Mouse (Mus musculus) cerebellum, adult 8-10 months (tissue): ENCODE measurements around the gene Gm10642.

Experiments
- DNase-seq: peaks from one replicate; pipeline ENCODE4 v3.0.0; 2022

Gm10642 gene

DNA sequence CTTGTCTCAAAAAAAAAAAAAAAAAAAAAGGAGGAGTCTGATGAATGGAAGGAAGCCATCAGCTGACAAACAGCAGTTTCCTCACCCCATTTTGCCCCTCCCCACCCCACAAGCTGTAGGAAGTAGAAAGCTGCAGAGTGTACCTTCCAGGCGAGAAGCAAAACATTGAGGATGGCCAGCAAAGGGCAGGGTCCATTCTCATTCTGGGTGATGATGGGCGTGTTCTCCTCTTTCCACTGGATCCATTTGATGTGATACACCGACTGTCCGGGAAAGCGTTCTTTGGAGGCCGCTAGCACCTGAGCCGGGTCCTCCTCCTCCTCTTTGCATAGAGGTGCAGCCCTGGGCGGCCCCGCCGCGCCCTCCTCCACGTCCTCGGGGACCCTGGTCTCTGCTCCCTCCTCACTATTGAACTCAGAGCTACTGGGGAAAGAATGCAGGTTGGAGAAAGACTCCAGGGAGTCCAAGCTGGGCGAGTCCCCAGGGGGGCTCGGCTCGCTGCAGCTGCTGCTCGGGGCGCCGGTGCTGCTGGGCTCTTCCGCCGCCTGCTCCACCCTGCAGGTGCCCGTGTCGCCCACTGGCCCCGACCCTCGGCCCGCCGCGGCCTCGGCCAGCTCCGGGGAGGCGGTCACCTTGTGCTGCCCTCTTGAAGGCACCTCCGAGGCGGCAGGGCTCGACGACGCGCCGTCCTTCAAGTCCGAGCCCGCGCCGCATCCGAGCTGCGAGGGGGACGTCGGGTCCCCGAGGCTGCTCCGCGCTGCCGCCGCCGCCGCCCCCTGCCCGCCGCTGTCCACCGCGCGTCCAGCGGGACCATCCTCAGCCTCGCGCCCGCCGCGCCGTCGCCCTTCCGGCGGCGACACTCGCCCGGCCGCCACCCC lies at the start of gene Gm10642:
TSS of gene Gm10642 (plus strand) at position 122 of the 878 bp plus-strand sequence.
- DNase-seq, result peak; percentile 71

DNA sequence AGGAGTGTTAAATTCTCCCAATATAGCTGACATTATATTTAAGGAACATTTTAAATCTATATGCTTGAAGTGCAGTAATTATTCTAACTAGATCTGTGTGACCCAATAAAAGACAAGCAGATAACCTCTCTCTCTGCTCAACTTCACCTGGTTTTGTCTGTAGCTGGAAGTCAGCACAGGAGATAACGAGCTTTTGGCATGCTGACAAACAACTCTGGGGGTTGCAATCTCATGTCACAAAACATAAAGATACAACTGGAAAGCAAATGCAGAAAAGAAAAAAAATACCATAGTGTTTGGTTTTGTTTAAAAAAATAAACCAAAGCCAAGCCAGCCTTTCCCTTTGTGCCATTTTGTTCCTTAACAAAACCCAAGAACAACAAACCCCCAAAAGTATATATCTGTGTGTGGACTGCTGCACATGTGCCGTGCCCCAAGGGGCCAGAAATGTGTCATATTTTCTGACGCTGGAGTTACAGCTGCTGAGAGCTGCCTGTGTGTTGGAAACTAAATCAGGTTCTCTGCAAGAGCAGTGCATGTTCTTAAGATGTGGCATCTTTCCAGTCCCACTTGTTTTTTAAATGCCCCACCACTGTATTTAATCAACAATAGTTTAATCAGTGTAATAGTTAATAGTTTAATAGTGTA lies 44.9 kb upstream of the Gm10642 start:
- no peak for DNase-seq

GRCm38 (mm10) chr9:70629711-70630110 lies 26.3 kb upstream of the Gm10642 start:
- DNase-seq, result peak; percentile 47

DNA sequence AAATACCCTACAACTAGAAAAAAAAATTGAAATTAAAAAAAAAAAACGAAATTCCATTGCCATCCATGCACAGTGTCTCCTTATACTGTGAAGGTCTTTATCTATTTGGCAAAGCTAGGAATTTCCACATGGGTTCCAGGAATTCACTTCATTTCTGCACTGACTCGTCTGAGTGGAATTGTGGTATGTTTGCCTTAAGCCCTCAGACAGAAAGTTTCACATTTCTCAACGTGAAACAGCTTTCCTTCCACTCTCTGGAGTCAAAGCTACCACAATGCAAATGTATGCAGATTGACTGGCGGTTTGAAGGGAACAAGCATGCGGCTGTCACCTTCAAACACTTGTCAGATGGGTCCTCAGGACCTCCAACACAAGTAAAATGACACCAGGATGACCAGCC lies 24.4 kb upstream of the Gm10642 start:
- DNase-seq, result no peak

DNA sequence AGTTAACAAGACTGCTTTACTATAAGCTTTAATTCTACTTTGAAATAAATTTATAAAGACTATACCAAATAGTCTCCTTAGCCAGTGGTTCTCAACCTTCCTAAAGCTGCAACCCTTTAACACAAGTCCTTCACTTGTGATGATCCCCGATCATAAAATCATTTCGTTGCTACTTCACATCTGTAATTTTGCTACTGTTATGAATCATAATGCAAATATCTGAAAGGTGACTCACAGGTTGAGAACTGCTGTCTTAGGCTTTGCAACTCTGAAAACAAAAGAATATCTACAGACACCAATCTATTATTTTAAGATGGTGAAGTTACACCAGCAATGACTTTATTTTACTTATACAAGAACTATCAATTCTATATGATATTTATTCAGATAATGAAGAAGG lies 19.3 kb upstream of the Gm10642 start:
- DNase-seq, result no peak

- DNase-seq, result no peak
Measured at GRCm38 (mm10) chr9:70650260-70650659, 5.8 kb upstream of the Gm10642 start.

DNA sequence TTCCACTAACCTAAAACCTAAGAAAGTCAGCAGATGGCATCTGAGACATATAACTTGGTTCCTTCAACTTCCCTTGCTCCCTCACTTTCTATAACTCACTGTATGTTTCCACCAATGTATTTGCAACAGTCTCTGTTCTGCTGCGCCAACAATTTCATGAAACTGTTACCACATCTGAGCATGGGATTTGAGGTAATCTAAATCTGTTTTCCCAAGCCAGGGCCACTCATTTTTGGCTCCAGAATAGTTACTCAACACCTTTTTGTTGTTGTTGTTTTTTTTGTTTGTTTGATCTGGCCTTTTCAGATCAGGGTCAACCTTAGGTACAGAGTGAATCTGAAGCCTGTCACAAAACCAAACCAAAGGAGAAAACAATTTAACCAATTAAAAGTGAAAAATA lies 5.1 kb upstream of the Gm10642 start:
- no peak for DNase-seq

- no peak for DNase-seq
Measured at GRCm38 (mm10) chr9:70652221-70652620, 3.8 kb upstream of the Gm10642 start.

GRCm38 (mm10) chr9:70653875-70654274 lies 2.2 kb upstream of the Gm10642 start:
- no peak for DNase-seq

- no peak for DNase-seq
Measured at GRCm38 (mm10) chr9:70654496-70654895, 1.6 kb upstream of the Gm10642 start.

DNA sequence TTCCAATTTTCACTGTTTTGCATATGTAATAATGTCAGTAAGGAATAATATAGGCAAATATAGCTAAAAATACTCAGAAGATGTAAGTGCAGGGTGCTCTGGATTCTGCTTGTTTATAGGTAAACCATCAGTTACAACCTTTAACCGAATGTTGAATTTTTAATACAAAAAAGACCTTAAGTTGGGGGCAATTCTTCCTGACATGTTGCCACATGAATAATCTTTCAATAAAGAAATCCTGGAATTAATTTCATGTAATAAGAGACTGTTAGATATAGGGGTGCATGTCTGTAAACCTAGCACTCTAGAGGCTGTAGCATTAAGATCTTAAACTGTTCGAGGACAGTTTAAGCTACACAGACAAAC lies 304 bp upstream of the Gm10642 start:
- DNase-seq, result no peak

DNA sequence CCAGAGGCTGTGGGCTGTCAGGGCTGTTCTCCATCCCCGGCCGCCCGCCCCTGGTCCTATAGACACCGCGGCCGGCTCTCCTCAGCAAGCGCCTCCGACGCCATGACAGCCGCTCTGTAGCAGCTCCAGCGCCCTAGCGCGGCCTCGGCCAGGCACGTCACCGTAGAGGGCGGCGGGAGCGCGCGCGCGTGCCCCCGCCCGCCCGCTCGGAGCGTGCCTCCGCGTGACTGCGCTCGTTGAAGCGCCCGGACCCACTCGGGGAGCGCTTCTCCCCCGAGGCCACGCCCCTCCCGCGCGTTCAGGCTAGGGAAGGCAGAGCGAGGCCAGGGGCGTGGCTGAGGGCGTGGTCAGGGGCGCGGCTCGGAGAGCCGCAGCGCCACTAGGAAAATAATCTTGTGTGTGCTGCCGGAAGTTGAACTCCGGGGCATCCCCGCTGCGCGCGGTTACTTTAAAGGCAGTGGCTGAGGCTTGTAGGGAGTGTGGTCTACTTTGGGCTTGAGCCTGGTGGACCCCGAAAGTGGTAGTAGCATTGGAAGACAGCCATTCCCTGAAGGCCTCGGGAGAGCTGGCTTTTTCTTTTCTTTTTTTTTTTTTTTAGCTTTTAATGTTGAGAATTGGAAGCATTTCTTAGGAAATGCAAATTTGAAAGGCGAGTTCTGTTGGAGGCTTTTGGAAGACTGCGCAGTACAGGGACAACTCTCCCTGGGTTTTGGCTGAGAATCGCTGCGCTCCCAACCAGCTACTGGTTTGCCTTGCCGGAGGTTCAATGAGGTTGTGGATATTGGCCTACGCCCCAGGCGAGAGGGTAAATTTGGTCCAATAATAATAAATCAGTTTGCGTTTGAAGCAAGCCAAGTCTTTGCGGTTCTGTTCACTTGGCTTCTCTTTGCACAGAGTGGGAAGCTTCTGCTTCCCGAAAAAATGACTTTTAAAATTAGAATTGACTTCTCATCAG lies 1.2 kb downstream of the Gm10642 start, which contains the start of gene Mindy2:
TSS of gene Mindy2 (minus strand) at position 162 of the 955 bp plus-strand sequence.
- DNase-seq, result peak; percentile 98

DNA sequence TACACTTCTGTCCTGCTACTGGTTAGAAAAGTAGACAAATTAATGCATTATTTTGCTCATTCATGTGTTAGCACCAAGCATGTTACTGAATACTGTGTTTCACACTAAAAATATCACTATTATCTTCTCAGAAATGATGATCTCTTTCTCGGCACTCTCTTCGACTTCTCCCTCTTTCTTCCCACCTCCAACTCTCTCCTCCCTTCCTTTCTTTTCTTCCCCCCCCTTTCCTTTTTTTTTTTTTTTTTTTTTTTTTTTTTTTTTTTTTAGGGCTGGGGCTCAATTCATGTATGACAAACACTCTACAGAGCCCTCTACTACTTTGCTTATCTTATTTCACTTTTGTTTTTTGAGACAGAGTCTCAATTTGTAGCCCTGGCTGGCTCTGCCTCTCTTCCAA lies 2.2 kb downstream of the Gm10642 start:
- no peak for DNase-seq

GRCm38 (mm10) chr9:70664847-70665246 lies 8.8 kb downstream of the Gm10642 start:
- DNase-seq, result no peak

- peak; percentile 94 for DNase-seq
Measured at GRCm38 (mm10) chr9:70665372-70666145, 9.5 kb downstream of the Gm10642 start.

GRCm38 (mm10) chr9:70666811-70667210 lies 10.8 kb downstream of the Gm10642 start:
- DNase-seq, result no peak

GRCm38 (mm10) chr9:70668048-70668447 lies 12.0 kb downstream of the Gm10642 start:
- DNase-seq, result no peak

GRCm38 (mm10) chr9:70669197-70669596 lies 13.1 kb downstream of the Gm10642 start:
- no peak for DNase-seq

- no peak for DNase-seq
Measured at GRCm38 (mm10) chr9:70670381-70670780, 14.3 kb downstream of the Gm10642 start.

DNA sequence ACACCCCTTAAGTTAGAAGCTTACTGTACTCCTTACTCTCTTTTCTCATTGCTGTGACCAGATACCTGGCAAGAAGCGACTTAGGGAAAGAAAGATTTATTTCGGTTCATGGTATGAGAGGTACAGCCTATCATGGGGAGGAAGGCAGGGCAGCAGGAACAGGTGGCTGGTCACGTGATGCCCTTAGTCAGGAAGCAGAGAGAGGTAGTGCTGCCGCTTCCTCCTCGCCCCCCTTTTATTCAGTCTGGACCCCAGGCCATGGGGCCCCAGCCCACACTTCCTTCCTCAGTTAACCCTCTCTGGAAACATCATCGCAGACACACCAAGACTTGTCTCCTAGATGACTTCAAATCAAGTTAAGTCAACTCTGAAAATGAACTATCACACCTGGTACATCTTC lies 15.2 kb downstream of the Gm10642 start:
- DNase-seq, result no peak

GRCm38 (mm10) chr9:70671772-70672579 lies 15.9 kb downstream of the Gm10642 start:
- DNase-seq, result no peak
